Mouse (Mus musculus) lung, postnatal 14 days (tissue): Measurements from ENCODE around the gene Cdkn1b.

Experiments used
- DNase-seq: peaks from one replicate; pipeline ENCODE4 v3.0.0; 2021

Cdkn1b gene

DNA sequence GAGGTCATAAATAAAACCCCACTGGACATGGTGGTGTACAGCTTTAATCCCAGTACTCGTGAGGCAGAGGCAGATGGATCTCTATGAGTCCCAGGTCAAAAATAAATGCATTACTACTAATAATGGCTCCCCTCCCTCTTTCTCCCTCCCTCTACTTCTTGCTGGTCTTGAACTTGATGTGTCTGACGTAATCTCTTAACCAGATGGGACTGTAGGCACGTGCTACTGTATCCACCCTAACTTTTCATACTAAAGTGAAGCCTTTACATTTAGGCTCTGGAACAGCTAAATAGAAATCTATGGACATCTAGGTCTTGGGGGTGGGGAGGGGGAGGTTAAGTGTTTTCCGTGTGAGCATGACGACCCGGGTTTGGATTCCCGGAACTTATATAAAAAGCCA is 10.2 kb downstream of the Cdkn1b start:
- DNase-seq, result no peak

DNA sequence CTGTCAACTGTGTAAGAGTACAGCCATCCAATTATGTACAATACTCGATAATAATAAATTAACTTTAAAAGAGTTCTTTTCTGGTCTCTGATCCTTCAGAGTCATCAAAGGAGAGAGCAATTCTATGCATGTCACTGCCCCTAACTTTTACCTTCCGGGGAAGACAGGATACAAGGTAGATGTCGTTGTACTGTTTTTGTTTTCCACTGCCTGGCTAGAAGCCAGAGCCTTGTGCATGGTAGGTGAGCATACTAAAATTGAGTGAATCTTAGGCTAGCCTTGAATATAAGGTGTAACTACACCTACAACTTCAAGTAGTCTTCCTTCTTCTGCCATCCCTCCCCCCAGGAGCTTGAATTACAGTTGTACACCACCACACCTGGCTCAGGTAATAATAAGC is 10.9 kb downstream of the Cdkn1b start:
- no peak for DNase-seq

DNA sequence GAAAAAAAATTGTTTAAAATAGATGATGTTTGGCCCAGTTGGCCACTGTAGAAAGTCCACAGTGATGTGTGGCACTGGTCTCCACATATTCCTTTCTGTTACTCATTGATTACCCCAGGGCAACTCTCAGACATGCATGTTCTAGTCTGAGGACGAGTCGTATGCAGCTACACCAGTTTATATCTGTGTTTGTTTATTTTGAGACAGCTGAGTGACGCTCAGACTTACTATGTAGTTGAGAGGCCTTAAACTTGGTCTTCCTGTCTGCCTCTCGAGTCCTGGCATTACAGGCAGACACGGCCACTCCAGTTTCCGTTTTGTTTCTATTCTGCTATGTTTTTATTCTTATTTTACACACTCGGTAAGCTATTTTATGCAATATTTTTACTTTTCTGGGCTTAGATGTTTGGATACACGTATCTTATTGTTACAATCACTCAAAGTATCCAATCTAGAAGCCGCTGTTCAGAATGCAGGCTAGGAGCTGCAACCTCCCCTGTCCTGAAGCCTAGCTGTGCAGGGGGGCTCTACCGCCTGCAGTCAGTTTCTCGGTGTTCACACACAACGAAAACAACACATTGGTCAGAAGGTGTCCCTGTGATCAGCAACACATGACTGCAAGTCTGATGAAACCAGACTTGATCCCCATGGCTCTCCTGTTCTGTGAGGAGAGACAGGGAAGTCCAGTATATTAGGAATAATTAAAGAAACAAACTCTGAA is 12.4 kb downstream of the Cdkn1b start:
- DNase-seq, result no peak

DNA sequence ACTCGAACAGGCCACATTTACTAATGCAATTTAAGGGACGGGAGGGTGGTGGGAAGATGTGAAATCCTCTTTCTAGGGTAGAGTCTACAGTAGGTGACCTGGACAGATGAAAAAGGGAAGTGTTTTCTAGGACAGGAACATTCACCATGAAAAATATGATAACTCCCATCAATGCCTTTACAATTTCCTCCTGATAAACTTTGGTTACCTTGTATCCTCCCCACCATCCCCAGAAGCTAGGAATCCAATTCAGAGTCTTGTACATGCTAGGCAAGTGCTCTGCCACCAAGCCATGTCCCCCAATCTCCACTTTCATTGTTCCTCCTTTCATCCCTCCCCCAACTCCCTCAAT is 13.0 kb downstream of the Cdkn1b start:
- no peak for DNase-seq

DNA sequence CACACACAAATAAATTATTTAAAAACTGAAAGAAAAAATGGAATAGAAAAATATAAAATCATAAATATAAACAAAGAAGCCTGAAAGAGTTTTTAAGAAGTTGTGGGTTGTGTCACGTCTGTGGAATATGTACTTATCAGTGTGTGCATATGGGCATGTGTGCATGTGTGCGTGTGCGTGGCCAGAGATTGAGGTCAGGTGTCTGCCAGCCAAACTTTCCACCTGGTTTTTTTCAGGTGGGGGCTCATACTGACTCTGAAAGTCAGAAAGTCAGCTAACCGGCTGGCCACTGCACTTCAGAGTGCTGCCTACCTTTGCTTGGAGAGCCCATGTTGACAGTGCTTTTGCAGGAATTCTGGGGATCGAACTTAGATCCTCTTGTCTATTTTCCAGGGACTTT is 14.1 kb downstream of the Cdkn1b start:
- DNase-seq, result no peak

DNA sequence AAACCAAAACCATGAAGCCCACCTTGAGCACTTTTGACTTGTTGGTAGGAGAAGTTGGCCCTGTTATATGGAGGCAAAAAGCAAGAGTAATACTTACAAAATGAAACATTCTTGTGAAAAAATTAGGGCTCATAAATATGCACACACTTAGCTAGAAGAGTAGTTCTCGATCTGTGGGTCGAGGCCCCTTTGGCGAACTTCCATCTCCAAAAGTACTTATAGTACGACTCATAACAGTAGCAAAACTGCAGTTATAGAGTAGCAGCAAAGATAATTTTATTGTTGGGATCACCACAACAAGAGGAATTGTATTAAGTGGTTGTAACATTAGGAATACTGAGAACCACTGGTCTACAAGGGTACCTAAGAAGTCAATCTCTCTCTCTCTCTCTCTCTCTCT is 19.6 kb downstream of the Cdkn1b start:
- DNase-seq, result no peak

DNA sequence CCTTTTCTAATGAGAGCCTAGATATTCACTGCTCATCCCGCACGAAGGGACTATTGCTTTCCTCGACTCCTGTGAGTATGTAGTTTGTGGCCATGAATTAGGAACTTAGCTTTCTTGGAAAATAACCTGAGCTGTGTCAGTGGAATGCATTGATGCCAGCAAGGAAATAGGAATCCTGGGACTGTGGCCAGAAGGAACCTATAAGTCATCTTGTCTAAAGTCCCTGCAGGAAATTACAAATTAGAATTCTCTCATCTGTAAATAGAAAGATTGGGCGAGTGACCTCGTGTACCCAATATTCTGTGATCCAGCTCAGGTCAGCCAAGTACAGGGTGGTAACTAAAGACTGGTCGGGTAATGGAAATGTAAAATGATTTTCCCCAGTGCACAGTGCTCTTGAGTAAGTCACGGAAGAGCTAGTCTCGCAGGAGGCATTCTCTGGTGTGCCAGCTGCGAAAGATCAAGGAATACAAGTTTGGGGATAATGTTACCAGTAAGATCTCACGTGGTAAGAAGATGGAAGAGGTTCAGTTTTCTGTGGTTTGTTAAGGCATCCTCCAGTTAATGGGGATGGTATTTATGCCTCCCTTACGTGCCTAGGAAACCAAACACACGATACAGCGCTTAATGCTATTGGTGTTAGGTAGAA is 23.7 kb downstream of the Cdkn1b start:
- no peak for DNase-seq

DNA sequence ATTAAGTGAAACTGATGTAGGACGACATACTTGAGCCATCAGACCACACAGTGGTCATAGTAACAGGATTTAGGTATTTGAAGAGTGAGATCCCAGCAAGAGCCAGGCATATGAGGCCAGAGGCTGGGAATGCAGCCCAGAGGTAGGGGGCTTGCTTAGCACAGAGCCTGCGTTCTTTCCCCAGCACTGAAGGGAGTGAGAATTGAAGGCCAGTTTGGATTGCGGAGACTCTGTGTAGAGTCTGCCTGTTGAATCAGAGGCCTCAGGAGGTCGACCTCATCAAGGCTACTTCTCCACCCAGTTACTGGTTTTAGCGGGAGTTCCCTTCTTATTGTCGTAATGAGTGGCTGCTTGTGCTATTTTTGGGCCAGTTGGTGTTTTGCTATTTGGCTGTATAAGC is 25.9 kb downstream of the Cdkn1b start:
- no peak for DNase-seq

DNA sequence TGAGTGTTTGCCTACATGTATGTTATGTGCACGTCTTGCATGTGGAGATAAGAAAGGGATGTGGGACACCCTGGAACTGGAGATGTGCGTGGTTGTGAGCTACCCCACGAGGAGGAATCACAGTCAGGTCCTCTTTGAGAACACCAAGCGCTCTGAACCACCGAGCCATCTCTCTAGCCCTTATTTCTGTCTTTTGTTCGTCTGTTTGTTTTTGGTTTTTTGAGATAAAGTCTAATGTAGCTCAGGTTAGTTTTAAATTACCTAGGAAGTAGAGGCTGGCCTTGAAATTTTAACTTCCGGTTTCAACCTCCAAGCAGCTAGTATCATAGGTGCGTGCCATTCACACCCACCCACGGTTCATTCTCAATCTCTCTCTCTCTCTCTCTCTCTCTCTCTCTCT is 26.7 kb downstream of the Cdkn1b start:
- no peak for DNase-seq

DNA sequence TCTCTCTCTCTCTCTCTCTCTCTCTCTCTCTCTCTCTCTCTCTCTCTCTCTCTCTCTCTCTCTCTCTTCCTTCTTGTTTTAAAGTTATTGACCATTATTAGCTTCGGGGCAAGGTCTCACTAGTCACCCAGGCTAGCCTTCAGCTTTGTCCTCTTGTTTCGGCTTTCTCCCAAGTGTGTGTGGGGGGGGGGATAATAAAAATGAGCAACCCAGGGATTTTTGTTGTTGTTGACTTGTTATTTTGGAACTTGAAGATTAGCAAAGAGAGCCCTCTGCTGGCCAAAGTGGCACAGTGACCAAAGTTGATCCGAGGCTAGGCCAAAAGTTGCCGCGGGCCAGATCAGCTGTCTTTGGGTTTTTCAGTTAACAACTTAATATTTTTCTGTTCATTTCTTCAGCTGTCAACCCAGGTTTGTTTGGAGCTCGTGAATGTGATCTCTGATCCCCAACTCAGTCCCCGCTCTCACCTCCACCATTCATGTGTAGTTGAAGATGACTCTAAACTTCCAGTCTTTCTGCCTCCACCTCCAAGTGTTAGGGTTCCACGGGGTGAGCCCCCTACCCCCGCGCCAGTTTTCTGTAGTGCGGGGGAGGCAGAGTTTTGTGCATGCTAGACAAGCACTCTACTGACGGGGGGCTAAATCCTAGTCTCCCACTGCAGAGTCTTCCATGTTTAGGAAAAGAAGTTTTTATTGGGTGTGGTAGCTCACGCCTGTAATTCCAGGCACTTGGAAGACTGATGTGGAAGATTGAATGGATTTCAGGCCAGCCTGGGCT is 27.3 kb downstream of the Cdkn1b start:
- peak; percentile 77 for DNase-seq

DNA sequence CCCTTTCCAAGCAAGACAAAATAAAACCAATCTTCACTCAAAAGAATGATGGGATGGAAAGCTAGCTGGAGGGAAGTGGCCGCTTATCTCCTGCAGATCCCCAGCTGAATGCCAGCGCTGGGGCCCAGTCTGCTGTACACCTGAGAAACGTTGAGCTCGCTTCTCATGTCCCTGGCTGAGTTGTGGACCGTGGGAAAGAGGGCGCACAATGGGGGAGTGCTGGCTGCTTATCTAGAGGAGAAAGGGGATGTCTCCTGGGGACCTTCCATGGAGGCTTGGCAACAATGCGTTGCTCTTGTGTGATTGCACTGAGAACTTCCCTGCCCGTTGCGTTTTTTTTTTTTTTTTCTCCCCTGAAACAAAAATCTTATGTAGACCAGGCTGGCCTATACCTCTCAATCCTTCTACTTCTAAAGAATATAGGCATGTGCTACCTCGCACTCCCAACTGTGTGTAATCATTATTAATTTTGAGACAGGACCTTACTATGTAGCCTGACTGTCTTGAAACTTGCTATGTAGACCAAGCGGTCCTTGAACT is 28.4 kb downstream of the Cdkn1b start:
- no peak for DNase-seq

DNA sequence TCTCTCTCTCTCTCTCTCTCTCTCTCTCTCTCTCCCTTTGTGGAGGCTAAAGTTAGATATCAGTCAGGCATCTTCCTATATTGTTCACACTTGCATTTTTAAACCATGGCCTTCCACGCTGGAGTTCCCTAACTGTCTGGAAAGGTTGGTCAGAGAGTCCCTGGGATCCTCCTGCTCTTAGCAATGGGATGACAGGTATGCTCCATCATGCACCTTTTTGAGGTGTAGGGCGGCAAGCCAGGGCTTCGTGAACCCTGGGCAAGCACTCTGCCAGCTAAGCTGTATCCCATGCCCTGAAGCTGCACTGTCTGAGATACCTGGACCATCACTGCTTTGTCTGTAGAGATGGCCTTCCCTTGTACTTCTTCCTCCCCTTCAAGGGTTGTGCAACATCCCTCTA is 29.0 kb downstream of the Cdkn1b start:
- DNase-seq, result no peak

DNA sequence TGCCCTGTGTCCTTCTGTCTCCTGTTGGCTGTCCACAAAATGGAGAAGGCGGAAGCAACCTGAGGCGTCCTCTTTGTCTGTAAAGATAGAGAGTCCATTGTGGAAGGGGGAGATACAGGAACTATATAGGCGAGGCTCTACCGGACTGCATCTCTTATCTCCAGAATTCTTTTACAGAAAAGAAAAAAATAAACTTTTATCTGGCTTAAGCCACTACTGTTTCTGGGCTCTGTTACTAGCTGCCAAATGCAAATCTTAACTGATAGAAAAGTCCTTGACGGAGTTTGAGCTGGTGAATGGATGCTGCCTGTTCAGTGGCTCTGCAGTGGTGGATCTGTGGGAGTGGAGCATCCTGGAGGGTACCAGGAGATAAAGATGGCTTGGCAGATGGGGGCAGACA is 31.2 kb downstream of the Cdkn1b start:
- no peak for DNase-seq

DNA sequence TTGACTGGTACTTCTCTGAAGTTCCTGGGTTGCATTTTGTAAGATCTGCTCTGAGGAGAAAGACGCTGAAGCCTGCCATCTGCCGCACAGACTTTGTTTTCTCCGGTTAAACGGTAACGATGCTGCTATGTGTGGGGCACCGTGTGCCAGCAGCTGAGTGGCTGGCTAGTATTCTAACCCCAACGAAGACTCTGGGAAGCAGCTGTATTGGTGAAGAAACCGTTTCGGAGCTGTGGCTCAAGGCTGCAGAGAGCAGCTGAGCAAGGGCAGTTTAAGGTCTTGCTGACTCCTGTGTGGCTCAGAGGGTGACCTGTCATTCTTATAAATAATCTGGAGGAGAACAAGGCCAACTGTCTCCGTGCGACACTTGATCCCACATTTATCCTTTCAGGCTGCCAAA is 33.8 kb downstream of the Cdkn1b start:
- DNase-seq, result no peak

DNA sequence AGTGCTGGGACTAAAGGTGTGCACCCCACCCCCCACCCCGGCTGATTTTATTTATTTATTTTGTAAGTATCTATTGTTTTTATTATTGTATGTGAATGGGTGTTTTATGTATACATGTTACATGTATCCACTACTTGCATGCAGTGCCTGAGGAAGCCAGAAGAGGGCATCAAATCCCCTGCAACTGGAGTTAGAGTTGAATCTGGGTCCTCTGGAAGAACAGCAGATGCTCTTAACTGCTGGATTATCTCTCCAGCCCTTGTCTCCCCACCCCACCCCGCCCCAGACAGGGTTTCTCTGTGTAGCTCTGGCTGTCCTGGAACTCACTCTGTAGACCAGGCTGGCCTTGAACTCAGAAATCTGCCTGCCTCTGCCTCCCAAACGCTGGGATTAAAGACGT is 36.2 kb downstream of the Cdkn1b start:
- DNase-seq, result no peak

DNA sequence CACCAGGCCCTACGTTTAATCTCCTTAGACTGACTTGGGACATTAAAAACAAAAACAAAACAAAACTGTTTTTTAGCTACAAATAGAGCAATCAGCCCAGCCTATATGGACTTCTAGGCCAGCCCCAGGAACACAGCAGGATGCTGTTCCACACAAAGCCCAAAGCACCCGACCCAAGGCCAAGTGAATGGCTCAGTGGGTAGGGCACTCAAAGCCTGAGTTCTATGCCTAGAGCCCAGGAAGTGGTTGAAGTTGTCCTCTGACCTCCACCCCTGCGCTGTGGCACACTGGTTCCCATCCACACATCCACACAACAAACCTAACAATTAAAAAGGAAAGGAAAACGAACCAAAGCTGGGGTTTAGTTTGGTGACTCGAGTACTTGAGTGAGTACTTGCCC is 41.1 kb downstream of the Cdkn1b start:
- no peak for DNase-seq

DNA sequence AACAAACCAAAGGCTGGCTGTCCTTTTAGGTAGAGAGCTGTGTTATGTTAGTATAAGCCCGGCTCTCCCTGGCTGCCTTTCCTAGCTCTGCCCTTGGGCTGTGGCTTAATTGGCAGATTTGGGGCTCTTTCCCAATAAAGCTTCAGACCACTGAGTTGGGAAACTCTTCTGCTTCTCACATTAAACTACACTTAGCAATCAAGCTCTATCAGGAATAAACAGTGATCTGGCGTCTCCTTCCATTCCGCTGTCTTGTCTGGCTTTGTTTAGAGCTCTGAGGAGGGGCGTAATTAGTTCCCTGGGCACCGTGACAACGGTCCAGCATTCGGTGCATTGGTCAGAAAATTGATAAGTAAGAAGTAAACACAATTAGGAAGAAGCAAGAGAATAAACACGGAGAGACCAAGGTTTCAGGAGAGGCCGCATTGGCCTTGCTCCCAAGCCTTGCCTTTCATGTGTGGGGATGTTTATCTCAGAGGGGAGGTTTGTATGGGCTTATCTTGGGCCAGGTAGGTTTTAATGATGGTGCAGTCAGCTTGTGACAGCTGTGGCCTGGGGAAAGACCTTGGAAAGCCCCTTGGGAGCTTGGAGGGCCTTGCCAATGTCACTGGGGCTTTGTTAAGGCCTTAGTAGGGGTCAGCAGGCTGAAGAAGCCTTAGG is 41.8 kb downstream of the Cdkn1b start:
- no peak for DNase-seq

DNA sequence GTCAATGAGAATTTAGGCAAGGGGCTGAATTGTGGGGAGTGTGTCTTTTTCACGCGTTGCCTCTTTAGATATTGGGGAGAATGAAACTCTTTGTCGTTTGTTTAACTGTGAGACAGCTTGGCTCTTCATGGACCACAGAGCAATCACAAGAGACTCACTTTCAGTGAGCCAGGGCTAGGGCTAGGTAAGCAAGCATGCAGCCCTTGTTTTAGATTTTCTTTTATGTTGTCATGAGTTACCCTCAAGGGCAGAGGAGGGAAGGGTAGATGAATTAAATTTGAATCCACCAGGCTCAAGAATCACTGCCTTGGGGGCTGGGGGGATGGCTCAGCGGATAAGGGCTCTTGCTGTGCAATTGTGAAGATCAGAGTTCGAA is 42.3 kb downstream of the Cdkn1b start:
- no peak for DNase-seq

DNA sequence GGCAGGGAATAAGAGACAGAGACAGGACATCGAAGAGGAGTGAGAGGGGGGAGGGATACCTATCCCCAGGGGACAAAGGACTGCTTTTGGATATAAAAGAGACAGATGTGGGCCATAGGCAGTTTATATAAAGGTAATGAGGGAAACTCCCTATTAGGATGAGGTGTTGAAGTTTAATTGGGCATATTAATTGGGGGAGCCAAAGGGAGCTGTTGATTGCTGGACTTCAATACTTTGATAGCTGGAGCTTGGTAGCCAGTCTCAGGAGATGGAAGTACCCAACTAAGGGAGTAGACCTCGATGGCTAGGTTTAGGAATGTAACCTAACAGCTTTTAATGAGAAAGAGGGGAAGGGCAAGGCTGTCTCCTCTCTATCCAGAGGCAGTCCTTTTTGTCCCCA is 43.7 kb downstream of the Cdkn1b start:
- DNase-seq, result no peak

DNA sequence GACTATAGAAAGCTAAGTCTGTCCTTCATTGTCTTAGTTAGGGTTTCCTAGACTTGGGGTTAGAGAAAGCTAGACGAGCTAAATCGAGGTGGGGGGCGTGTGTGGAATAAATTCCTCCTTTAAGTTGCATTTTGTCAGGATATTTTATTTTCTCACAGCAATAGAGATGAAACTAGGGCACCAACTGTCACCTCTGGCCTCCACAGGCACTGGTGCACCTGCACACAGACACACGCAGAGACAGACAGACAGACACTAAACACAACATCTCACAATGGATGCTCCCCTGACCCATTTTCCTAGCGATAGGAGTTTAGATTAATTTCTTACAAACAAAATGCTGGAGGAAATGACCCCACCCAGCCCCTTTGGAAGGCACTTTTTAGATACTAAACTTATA is 46.5 kb downstream of the Cdkn1b start:
- DNase-seq, result no peak

DNA sequence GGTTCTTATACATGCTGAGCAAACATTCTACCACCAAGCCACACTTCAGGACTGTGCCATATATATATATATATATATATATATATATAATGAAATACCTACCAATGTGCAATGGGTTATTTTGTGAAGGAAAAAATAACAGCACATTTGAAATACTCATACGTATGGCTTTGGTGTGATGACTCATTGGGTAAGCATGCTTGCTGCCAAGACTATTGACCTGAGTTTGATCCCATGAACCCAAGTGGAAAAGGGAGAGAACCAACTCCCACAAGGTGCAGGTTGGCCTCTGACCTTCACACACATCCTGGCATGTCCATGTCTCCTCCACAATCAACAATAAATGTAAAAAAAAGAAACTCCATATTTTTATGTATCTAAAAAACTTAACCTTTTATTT is 48.1 kb downstream of the Cdkn1b start:
- no peak for DNase-seq

DNA sequence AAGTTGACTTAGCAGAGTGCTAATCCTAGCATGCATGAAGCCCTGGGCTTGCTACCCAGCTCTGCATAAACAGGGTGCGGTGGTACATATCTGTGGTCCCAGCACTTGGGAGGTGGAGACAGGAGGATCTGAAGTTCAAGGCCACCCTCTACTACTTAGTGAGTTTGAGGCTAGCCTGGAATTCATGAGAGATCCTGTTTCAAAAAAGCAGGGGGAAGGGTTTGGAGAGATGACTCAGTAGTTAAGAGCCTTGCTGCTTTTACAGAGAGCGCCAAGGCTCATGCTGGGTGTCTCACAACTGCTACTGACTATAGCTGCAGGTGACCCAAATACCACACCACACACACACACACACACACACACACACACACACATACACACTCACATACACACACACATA is 49.3 kb downstream of the Cdkn1b start:
- DNase-seq, result no peak

DNA sequence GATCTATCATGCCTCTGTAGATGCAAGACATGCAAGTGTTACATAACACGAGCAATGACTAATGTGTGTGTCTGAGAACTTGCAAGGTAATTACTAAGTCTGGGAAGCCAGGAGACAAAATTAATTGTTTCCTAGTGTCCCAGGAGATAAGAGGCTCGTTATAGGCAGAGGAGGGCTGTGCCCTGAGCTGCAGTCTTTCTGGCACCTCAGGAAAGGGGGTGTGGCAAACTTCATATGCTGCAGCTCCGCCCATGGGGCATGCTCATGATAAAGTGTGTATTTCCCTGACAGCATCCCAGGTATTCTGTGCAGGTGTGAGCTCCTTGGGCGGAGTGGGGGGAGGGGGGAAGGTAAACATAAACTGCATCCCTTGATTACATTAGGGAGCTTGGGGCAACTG is 51.9 kb downstream of the Cdkn1b start:
- DNase-seq, result no peak
